Comparison of ENCODE assay signal across 8 mouse cellular contexts in the genomic region with DNA sequence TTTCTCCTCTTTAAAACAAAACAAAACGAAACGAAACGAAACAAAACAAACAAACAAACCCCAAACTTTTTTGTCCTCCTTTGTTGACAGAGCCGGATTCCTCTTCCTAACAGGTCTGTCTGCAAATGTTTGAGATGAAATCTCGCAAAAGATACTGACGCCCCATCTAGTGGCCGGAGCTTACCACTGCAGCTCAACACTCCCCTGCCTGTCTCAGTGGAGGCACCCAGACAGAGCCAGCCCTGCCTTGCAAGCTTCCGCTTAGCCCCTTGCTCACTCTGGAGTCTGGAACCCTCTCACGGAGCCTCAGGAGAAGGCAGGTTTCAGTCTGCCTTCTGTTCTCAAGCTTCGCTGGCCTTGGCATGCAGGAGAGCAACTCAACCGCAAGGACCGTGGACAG. TPM values are rescaled to one million over a fixed set of nuclear protein-coding genes. Genes with fewer than 3 reads are reported as not detected.
DNase-seq lines count a peak whose midpoint lies in the region; ATAC-seq lines count a peak whose summit lies in the region.

No protein-coding gene starts in this region.

- no peaks in the 10 kb centered on the region for H3K9me3 ChIP-seq in hindbrain, embryonic 12.5 days (replicated peaks)

- WGBS in hindbrain, embryonic 12.5 days, result 5% methylated on average over 12 of the region's 12 CpGs

- no peak overlapping the region for H3K4me2 ChIP-seq in hindbrain, embryonic 12.5 days (replicated peaks)

- H3K36me3 ChIP-seq in hindbrain, embryonic 12.5 days, result peaks cover 26% of the 10 kb centered on the region

- H3K27me3 ChIP-seq in hindbrain, embryonic 12.5 days, result peaks cover 69% of the 10 kb centered on the region

- peak; percentile 87 for DNase-seq in R1 (ENCODE audit: low read depth, low spot score)
- DNase-seq in cerebellum, adult 9-11 months, result peak; percentile 78
- peak; percentile 67 to 83 for DNase-seq in frontal cortex, postnatal 10 days (ENCODE audit: low spot score in 2 of 2)
- DNase-seq in layer of hippocampus, postnatal 25 days (ENCODE audit: extremely low spot score in 1 of 2, low spot score in 1 of 2), result peak; percentile 77 to 88
- peak; percentile 85 for DNase-seq in lung, postnatal 14 days
- DNase-seq in retina, postnatal 7 days (ENCODE audit: low read depth, low spot score), result peak; percentile 76
- DNase-seq in urinary bladder, postnatal 25 days (ENCODE audit: low spot score), result peak; percentile 69

- ATAC-seq in hindbrain, embryonic 12.5 days (ENCODE audit: low FRiP score), result peak; percentile 57

- peaks cover 12% of the 10 kb centered on the region; the same call in 1 of the 2 replicates for H3K4me1 ChIP-seq in hindbrain, embryonic 12.5 days

- H3K27ac ChIP-seq in hindbrain, embryonic 12.5 days, result no peak overlapping the region

- no peak overlapping the region for H3K4me3 ChIP-seq in hindbrain, embryonic 12.5 days

- H3K9ac ChIP-seq in hindbrain, embryonic 12.5 days, result no peak overlapping the region

RNA-seq across cellular contexts. Expression of a gene that starts 5.4 kb away (rescaled TPM):
- polyA plus RNA-seq in hindbrain, embryonic 12.5 days (2016; fragmentation: Nextera tagmentation; extraction: Ambion mirVana), result 0.77 and 0.93 TPM in 2 replicates
- total RNA-seq in layer of hippocampus, postnatal 25 days (2021), result not detected

RNA-seq across cellular contexts. Expression of a gene that starts 11.8 kb away (rescaled TPM):
- polyA plus RNA-seq in hindbrain, embryonic 12.5 days (2016; fragmentation: Nextera tagmentation; extraction: Ambion mirVana), result 54.3 and 62.6 TPM in 2 replicates
- 1,000 to 10,000 TPM; 1,823 to 1,918 TPM for total RNA-seq in layer of hippocampus, postnatal 25 days (2021)

RNA-seq across cellular contexts. Expression of a gene that starts 11.9 kb away (rescaled TPM):
- polyA plus RNA-seq in hindbrain, embryonic 12.5 days (2016; fragmentation: Nextera tagmentation; extraction: Ambion mirVana), result 35.3 and 38.6 TPM in 2 replicates
- 10 to 100 TPM; 64.7 to 66.9 TPM for total RNA-seq in layer of hippocampus, postnatal 25 days (2021)
